Mouse (Mus musculus) embryo, embryonic 11 days (tissue): ENCODE data around the gene Nudt9.
"Not testable (repeated sequence)": the region's sequence is repeated elsewhere in the genome, so short reads cannot be mapped to it uniquely, and the experiment has no call there.

Source experiments
- DNase-seq: peaks from one replicate; pipeline ENCODE4 v3.0.0-alpha.2; 2015

Nudt9 gene

DNA sequence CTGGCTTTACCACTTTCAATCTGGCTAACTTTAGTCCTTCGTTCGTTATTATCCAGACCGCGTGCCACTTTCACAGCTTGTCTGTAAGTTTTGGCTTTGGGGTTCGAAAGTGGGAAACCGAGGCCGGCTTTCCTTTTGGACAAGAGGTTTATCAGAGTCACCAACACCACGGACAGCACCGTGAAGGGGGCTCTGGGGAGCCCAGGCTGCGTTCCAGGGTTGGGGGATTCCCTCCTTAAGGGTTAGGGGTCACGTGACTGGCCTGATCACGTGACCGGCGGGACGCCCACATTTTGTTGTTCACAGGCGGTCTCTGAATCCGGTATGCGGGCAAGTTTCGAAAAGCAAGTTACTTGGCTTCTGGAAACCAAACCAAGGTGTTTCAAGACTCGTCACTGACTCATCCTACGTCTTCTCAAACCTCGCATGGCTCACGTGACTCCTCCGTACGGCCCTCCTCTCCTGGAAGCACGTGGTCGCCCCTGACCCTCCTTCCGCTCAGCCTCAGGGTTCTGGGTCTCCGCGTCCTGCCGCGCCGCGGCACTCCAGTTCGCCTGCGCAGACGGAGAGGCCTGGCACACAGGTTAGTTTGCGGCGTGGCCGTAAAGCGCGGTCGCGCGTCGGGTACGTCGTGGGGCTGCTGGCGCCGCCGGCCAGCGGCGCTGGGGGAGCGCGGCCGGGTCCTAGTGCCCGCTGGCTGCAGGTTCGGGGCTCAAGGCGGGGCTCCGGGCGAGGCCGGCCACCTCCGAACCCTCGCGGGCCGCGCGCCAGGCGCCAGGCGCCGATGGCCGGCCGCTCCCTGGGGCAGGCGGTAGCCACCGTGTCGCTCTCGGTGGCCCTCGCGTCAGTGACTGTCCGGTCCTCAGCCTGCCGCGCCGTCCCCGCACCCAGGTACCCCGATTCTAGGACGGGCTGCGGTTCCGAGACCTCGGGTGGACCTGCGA lies at the start of gene Nudt9:
Nudt9 (plus strand) TSS at position 51 of the 944 bp plus-strand sequence.
- peak; percentile 99 for DNase-seq

DNA sequence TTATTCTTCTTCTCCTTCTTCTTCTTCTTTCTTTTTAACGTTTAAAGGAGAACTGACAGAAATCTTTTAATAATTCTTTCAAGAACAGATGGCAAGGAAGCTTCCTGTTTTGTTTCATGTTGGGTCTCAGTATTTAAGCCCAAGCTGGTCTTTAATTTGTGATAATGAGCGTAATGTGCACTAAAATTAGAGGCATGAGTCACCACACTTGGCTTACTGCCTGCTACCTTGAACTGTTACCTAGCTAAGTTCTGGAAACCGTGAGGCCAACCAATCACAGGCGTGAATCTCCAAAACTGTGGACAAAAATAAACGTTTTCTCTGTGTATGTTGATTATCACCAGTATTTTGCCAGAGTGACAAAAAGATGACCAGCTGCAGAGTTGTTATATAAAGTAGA lies 47.4 kb upstream of the Nudt9 start:
- no peak for DNase-seq

DNA sequence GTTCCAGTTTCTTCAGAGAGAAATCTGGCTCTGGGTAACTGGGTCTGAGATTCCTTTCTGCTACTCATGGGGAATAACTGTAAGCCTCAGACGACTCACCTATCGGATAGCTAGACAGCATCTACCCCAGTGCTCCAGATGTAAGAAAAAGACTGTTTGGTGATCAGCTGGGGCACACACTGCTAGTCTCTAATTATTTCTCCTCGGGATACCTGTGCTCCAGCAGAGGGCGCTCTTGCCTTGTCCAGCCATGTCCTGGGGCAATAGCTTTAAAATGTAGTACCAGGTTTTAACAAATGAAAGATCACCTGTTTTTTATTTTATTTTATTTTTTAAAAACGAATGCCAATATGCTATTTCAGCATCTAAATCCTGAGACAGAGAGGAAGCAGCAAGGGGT lies 46.4 kb upstream of the Nudt9 start:
- peak; percentile 89 for DNase-seq

DNA sequence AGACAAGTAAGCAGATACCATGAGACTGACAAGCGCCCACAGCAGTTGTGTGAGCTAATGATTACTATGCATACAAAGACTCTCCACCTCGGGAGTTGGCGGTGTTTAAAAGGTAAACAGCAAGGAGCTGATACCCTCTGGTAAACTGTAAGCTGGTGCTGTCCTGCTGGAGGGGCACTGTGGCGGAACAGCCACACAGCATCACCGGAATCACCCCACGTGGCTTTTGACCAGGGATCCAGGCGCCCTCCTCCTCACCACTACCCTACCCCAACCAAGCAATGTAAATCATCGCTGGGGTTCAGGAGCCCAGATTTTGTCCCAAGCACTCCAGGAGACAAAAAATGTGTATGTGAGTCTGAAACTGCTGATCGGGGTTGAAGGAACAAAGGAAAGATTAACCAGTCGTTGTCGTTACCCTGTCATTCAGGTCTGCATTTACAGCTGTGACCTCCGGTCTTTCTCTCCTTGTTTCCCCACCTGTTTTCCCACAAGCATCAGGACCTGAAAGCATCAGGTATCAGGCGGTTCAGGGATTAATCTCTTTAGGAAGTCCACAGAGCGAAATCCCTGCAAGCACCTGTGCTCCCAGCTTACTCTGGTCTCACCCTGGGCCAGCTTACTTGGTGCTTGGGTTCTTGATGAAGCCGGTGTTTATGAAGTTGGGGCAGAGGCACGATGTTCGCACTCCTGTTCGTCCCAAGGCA lies 43.4 kb upstream of the Nudt9 start:
- peak; percentile 21 for DNase-seq

DNA sequence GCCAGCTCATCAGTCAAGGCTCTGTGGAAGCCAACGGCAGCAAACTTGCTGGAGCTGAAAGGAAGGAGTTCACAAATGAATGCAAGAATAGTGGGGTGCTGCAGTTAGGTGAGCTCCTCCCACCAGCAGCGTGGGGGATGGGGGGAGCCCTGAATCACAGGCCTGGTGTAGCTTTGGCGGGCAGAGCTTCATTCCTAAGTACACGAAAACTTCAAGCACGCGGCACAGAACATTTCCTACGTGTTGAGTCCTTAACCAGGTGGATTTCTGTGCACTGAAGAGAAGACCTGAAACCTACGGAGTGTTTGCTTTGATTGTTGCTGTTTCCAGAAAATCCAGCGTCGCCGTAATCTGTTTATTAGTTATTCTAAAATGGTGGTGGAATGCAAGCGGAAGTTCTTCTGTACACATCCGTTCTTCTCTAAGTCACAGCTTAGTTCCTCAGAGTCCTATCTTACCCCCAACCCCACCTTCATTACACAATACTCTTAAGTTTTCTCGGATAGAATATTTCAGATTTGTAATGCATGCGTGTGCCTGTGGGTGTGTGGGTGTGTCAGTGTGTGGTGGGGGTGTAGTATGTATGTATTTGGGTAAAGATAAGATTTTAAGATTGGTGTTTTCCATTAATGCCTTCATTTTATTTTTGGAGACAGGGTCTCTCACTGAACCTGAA lies 42.7 kb upstream of the Nudt9 start:
- peak; percentile 30 for DNase-seq

DNA sequence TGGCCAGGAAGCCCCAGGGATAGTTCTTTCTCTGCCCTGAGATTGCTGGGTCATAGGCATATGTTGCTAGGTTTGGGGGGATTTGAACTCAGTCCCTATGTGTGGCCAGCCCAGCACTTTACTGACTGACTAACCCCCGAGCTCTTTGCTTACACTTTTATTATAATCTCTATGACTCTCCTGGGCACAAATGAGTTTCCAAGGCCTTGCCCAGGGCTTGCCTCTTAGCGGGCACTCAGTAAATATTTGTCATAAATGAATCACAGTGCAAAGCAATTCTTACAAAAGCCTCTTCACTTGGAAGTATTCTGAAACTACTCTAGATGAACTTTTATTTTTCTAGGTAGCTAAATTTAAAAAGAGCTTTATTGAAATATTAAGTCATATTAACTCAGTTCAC lies 42.2 kb upstream of the Nudt9 start:
- DNase-seq = no peak

DNA sequence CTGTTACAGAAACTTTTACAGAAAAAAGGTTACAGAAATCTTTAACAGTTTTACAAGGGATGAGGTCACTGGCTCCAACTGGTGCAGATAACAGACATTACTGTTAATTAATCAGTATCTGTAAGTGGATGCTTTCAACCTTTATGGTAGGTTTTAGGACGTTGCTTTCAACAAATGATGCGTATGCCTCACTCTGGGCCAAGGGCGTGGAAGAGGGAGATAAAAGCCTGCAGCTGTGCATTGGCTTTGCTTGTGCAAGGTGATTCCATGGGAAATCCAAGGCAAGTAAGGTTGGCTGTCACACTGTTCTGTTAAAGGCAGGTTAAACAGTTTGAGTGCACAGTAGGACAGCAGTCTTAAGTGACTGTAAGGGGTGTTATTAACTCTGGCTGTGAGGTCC lies 39.3 kb upstream of the Nudt9 start:
- DNase-seq = no peak

DNA sequence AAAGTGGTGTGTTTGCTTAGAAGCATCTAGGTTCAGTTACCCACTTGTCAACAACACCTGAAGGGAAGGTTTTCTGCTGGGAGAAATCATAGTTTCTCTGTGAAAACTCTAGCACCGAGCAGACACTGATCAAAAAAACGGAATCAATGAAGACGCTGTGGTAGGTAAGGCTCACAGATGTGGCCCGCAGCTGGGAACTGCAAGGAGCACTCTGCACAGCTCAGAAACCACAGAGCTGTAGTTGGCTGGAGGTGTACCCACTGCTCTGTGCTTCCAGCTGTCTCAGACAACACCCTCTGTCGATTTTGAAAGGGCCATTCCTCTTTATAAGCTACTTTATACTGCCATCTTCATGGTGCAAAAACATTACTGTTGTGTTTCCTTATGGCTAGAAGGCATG lies 38.3 kb upstream of the Nudt9 start:
- DNase-seq = no peak

DNA sequence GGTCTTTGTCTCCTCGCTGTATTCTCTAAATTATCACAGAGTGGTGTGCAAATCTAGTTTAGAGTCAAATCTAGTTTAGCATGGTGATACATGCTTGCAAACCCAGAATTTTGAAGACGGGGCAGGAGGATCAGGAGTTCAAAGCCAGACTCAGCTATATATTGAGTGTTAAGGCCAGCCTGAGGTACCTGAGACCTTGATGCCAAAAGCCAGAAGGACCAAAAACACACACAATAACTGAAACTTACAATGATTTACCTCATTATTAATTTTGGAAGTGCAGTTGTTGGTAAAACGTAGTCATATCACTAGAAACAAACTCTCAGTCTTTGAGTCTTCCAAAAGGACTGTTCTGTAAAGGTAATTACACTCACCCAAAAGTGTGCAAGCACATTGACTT lies 36.7 kb upstream of the Nudt9 start:
- DNase-seq = no peak

DNA sequence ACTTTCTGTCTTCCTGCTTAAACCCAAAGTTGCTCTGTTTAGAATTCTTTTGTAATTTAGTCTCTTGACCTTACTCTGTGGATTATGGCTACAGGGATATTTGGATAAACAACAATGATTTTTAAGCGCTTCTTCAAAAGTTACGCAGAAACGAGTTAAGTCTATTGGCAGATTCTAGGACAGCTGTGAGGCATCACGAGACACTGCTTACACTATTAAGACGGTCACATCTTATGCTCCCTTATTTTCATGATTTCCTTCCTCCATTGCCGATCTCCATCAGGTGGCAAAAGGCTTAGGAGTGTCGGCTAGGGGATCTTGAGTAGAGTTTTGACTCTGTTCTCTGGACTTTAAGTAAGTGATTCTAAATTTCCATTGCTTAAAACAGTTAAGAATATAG lies 35.8 kb upstream of the Nudt9 start:
- DNase-seq = no peak

DNA sequence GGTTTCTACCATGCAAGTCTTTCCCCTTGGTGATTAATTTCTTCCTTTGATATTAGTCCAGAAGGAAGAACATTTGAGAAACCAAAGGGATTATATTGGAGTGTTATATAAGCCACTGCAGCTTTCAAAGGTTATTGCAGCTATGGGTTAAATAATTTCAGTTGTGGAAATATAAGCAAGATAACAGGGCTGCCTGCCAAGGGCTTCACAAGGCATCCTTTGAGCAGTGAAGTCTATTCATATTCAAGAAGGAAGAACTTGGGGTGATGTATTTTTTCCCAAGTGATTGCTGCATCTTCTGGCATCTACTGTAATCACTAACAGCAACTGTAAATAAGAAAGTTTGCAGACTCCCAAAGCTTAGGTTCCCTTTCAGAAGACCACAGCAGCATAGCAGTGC lies 34.7 kb upstream of the Nudt9 start:
- DNase-seq = no peak

DNA sequence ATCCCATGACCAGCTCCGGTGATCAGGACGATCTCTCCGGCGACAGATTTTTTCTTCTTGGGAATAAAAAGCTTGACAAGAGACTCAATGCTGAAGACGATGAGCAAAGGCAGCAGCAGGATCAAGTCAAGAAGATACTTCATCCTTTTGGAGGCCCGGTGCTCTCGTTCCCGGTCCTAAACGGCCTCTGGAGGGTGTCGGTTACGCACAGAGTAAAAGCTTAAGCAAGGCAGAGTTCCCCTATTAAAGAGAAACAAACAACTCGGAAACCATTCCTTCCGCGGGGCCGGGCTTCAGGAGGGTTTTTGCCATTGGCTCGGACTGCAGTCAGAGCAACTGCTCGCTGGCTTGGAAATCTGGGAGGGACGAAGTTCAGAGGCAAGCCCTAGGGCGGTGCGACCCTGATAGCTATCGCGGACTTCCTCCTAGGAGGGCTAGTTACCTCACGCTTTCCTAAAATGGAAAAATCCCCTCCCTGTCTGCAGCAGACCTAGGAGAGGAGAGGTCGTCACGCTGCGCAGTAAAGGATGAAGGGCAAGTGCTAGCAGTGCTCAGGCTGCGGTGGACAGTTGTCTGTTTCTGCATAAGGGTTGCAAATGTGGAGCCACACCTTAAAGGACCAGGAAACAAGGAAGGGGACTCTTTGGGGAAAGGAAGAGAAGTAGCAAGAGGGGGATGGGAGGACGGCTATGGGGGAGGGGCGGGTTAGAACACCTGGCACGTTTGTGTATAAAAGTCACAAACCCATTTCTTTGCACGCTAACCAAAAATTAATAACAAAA lies 24.3 kb upstream of the Nudt9 start, which contains the start of gene Hsd17b11:
Hsd17b11 (minus strand) TSS at position 323 of the 782 bp plus-strand sequence.
- DNase-seq = peak; percentile 90

DNA sequence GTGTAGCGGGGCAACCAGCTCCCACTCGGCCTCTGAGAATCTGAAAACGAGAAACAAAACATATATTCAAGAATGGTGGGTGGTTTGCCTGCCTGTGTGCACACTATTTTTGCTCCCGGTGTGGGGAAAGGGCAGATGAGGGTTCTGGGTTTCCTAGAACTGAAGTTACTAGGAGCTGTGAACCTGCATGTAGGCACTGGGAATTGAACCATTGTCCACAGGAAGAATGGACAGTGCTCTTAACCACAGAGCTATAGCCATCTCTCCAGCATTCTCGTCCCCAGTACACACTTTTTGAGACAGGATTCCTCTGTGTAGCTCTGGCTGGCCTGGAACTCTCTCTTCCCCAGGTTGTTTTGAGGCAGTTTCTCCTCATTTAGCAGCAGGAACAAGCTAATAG lies 23.5 kb upstream of the Nudt9 start:
- no peak for DNase-seq

DNA sequence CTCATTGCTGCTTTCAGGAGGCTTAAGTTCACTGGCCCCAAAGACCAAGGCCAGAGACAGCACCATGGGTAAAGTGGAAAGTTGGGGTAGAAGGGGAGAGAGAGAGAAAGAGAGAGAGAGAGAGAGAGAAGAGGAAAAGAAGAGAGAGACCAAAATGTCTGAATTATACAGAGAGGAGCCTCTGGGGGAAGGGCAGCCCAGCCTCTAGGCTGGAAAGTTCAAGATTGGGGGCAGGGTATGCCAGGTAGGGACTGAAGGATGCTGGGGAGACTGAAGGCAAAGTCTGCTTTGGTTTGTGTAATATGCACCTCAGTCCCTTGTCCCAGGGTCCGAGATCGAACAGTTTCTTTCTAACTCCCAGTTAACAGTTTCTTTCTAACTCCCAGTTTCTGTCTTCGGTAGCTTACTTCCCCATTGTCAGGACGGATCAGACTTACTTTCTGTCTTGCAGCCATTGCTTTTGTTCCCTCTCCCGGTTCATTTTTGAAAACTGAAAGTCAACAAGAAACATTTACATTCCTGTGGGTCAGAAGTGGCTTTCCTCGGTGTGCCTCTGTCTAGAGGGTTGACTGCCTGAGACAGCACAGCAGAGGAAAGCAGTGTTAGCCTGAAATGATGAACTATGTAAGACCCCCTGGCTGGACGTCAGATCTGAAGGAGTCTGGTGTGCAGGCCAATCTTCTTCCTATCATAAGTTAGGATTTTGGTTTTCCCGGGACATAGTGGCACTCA lies 22.7 kb upstream of the Nudt9 start:
- DNase-seq = no peak

DNA sequence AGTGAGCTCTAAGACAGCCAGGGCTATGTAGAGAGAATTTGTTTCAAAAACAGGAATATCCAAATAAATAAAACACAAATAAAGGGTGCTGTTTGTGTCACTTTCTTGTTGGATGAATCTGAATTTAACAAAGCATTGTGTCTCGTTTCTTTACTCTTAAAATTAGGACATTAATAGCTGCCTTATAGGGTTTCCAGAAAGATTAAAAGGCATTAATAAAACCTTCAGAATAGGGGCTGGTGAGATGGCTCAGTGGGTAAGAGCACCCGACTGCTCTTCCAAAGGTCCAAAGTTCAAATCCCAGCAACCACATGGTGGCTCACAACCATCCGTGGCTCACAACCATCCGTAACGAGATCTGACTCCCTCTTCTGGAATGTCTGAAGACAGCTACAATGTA lies 21.9 kb upstream of the Nudt9 start:
- not testable (repeated sequence) for DNase-seq

DNA sequence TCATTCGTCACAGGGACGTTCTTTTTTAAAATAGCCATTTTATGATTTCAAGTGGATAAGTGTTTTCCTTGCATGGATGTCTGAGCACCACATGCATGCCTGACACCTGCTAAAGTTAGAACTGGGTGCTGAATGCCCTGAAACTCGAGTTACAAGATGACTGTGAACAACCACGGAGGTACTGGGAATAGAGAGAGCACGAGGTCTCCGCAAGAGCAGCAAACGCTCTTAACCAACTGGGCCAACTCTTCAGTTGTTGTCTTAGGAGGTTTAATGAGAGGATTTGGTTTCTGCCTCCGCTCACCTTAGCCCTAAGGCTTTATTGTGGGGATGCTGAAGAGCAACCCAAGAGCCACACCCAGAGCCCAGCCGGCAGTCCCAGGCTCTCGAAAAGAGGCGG lies 21.3 kb upstream of the Nudt9 start:
- no peak for DNase-seq

DNA sequence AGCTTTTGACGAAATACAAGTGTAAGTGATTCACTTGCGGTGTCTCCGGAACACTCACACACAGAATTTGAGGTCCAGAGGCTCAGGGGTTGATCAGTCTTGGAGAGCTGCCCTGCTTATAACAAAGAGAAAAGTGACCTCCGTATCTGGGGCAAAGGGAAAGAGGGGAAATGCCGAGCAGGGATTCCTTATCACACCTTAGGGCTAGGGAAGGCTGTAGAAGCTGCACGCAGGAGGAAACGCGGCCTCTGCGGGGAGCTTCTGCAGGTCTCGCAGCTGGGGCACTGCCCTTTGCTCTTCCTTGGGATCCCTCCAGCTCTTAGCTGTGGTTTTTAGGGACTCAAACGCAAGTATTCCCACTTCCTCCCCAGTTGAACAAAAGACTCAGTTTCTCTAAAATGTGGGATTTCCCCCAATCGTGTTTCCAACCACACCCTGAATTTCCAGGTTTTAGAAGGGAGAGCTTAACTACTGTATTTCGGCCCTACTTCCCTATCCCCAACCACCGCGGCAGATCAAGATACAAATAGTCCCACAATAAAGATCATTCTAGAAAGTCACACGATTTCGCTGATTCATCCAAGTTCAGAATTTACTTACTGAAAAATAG lies 20.8 kb upstream of the Nudt9 start:
- DNase-seq = no peak

DNA sequence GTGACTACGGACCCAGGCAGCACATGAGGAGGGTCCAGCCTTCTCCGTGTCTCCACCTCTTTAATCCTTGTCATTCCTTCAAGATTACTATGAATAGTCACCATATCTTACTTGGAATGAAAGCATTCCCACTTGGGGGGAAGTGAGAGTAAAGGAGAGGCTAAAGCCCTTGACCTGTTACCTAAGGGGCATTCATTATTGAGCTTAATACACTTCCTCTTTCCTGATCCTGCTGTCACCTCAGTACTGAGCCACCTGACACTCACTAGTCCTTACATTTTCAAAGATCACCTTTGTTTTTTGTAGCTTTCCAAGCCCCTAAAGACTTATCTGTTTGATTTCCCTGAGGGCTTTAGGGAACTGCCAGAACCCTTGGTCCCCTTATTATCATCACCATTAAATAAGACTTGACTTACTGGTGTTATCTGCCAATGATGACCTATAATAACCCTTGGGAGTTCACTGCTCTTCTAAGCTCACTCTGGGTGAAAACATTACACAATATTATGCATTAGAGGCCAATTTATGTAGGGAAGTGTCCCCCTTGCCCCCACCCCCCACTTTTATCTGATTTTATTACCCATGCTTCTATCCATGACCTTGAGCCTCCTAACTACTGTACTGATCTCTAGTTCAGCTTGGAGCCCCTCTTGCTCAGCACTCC lies 13.5 kb upstream of the Nudt9 start:
- no peak for DNase-seq

DNA sequence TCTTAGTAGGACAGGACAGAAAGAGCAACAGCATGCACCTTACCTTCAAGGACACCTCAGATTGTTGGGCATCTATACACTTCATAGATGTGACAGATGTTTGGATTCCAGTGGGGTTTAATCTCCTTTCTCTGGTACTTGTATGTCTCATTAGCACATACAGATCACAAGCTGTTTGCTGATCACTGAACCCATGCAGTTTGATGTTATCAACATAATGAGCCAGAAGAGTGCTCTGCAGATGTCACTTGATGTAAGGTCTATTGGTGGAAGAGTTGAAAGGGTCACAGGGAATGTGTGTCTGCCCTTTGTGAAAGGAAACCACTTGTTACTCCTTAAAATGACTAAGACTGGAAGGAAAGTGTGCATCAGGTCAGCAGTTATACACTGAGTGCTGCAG lies 11.0 kb upstream of the Nudt9 start:
- DNase-seq = no peak

DNA sequence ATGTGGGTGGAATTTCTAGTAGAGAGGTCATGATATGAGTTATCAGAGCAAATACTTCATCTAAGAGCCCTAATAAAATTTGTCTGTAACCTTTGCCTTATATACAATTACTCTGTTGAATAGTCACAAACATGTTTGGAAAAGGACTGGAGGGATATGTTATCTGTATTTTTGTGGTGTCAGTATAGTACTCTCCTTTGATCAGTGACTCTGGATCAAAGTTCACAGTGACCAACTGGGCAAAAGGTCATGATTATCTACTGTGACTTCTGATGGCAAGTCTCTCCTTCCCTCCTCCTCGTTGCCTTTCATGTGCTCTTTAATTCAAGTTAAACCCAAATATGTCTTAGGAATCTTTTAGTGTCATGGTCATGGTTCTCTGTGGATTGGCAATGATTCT lies 10.3 kb upstream of the Nudt9 start:
- DNase-seq = no peak

DNA sequence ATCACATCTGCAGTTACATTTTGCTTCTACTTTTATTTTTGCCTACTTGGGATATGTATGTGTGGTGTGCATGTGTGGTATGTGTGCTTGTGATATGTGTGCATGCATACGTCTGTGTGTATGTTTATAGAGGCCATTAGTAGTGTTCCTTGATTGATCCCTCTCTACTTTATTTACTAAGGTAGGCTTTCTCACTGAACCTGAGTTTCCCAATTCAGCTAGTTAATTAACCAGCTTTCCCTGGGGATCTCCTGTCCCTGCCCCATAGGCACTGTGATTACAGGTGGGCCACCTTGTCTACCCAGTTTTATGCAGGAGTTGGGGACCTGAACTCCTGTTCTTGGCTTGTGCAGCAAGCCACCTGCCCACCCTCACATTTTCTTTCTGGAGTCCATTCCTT lies 9.4 kb upstream of the Nudt9 start:
- no peak for DNase-seq
